Mouse (Mus musculus): Measurements from ENCODE around the gene Man2b2.

GRCm38 (mm10) chr5:36791861-36792260 is 38.6 kb downstream of the Man2b2 start:
- TF ChIP-seq CTCF (IDR thresholded peaks at IDR 0.05; ENCODE audit: low read depth, low read length) (no peak), POLR2A (IDR thresholded peaks at IDR 0.05; ENCODE audit: borderline replicate concordance, low read depth, low read length) (no peak)

Measured in bone marrow macrophage, adult 2 months (primary cell).